Mouse (Mus musculus): ENCODE data around the gene F8.

F8 gene

DNA sequence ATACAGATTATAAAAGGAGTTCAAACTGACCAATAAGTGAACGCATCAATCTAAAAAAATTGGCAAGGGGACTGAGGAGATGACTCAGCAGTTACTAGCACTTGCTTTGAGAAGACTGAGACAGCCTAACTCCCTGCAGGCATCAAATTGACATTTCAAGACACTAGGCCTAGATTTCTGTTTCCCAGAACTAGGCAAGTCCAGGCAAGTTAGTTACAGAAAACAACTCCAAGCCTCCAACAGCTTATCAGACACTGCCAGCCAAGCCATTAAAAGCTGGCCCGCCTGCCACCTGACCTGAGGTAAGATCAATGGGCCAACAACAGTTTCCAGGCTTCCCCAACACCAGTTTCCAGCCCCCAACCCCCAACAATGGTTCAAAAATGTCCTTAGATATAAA lies 244.7 kb downstream of the F8 start:
- DNase-seq, result no peak

DNA sequence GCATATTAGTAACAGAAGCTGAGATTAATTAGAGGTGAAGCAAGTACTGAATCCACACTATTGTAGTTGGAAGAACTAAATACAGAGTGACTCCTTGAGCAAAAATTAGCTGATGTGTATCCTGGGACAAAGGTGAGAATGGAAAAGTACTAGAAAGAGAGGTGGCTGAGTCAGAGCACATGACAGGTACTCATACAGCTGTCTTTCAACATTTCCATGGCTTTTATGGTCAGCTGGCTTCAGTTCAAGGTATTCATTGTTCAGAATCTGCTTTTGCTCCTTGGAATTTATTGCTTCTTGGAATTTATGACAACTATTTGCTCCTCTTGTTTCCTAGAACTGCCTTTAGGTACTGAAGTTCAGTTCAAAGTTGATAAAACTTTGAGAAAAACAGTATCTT lies 245.5 kb downstream of the F8 start:
- no peak for DNase-seq

DNA sequence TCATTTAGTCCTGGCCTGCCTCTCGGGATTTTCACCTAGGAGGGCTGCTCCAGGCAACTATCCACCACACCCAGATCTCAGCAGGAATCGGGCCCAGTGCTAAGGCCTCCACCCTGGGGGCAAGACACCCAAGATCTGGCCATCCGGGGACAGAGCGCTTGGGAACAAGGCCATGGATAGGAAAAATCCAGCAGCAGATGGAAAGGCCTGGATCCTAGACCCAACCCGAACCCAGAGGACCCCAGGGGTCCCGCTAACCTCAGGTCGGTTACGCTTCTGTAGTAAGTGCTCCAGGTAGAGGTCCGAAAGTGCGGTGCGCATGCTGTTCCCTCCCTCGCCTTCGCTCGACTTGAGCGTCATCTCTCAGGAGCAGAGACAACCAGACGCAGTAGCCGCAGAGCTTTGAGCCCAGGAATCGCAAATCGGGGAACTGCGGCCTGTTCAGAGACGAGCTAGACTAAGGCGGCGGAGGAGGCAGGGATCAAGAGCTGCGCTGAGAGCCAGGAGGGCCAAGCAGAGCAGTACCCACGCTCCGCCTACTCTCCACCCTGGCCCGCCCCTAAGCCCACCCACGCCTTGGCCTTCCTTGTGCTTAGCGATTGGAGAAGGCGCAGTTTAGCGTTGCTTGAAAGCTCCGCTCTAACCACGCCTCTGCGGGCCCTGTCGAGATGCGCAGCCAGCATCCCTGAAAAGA lies 251.8 kb downstream of the F8 start, which contains the start of gene Mpp1:
Mpp1 (minus strand) TSS at position 550 of the 694 bp plus-strand sequence.
- DNase-seq, result peak; percentile 67

DNA sequence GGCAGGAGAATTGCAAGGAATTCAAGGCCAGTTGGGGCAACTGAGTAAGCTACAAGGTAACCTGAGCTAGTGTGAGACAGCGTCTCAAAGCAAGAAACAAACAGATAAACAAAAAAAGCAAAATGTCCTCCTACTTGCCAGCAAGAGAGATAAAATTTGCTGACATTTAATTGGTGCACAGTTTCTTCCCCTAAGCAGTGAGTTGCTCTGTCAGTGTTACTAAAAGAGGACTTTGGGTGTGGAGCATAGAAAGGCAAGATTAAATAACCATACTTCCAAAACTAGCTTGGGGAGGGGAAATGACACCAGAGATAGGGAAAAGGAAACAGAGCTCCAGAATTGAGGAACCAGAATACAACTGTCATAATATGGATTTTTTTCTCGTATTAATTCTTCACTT lies 252.9 kb downstream of the F8 start:
- no peak for DNase-seq

DNA sequence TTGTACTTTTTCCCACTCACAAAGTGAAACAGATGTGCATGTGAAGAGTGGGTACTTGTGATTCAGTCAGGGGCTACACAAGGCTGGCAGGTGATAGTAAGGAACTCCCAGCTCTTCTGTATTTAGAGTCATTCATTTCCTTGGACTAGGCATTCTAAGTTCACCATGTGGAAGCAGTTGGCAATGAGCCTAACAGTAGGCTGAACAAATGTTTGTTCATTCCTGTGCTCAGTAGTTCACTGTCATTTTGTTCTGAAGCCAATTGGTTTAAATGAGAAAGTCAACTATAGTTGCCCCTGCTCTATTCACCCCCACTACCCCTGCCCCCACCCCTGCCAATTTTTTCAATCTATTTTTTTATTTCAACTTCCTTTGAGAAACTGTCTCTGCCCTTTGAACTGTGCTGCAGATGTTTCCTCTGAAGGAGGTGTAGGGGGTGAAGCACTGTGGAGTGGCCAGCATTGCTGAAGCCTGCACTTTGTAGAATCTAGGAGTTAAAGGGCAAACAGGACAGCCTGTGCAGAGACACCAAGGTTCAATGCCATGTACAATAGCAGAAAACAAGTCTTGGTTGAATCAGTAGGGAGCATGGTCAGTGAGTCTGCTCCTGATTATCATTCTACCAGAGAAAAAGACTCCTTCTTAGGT lies 254.0 kb downstream of the F8 start:
- DNase-seq, result peak; percentile 9

DNA sequence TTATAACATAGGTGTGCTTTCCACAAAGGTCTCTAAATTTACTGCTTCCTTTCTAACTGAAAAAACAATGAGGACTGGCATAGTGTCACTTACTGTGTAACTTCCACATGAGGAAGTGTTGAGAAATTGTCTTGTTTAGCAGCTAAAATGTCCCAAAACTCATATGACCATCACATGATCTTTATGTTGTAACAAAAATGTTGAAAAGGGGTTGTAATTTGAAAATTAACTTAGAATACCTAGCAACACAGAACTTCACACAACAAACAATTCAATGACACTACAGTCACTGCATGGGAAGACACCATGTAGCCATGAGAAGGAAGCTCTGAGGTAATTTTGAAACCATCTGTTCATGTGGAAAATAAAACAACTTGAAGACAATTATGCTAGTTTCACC lies 255.5 kb downstream of the F8 start:
- no peak for DNase-seq

DNA sequence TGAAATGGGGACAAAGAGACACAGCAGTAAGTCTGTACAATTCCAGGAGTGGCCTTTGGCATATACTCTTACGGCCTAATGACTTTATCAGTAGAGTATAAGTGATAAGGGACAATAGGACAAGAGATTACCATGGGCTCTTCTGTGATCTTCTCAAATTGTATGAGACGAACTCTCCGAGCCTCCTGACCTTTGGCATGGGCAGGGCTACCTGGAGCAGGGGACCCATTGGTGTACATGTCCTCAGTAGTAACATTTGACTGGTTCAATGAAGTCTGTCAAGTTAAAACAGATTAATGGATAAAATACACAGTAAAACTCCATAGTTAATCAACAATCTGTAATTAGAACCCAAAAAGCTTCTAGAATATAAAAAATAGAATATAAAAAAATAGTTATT lies 256.8 kb downstream of the F8 start:
- DNase-seq, result no peak

Measured in cerebellum, adult 8-10 months (tissue).